Mouse (Mus musculus) mouse trophoblast stem cell (cell line): Measurements from ENCODE around the gene Cfap43.

Experiments
- in situ Hi-C, 2 experiments: fragments of 300-500 bp; cut with MseI, MboI; formaldehyde crosslinking; loops; 2 replicates in 1 of 2; 3 replicates in 1 of 2; pipeline ENCODE4 v1.15.1; 2025

The Cfap43 gene

GRCm38 (mm10) chr19:47917396-47917795, 1.7 kb downstream of the Cfap43 start:
- in situ Hi-C loops: no loop called here

GRCm38 (mm10) chr19:47915251-47915650, 3.8 kb downstream of the Cfap43 start:
- in situ Hi-C loops: no loop called here

GRCm38 (mm10) chr19:47914191-47914590, 4.9 kb downstream of the Cfap43 start:
- in situ Hi-C loops: no loop called here

DNA sequence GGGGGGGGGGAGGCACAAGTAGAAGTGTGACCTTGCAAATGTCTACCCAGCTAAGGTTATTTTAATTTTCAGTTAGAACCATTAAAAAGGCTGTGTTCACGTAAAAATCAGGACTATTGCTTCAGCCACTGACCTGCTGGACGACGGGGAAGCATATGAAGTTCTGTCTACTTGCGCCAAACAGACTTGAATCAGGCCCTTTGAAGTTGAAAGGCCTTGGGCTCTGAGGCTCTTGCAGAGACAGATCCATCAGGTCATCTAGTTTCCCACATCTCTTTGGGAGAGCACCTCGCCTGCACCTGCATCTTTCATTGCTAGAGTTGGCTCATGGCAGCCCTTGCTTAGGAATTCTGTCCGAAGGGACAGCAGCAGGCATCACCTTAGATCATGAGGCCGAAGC, 5.7 kb downstream of the Cfap43 start:
- in situ Hi-C loops: no loop called here

DNA sequence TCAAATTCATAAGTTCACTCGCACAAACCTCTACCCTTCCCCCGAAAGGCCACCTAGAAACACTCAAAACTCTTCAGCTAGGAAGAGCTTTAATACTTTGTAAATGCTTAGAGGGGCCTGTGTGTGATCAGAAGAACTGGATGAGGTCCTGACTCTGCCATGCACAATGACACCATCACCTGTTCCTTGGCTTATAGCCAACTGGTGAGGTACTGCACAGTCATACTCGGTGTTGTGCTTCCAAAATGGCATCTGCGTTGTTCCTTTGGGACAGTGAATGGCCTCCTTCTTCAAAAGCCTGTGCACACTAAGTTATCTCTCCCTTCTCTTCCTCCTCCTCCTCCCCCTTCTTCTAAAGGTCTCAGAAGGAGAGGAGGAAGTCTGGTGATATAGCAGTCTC, 8.3 kb downstream of the Cfap43 start:
- in situ Hi-C loops: no loop called here

GRCm38 (mm10) chr19:47910117-47910618, 8.9 kb downstream of the Cfap43 start:
- in situ Hi-C loops: no loop called here

GRCm38 (mm10) chr19:47909387-47910116, 9.5 kb downstream of the Cfap43 start:
- in situ Hi-C loops: no loop called here

GRCm38 (mm10) chr19:47908961-47909371, 10.1 kb downstream of the Cfap43 start:
- in situ Hi-C loops: no loop called here

DNA sequence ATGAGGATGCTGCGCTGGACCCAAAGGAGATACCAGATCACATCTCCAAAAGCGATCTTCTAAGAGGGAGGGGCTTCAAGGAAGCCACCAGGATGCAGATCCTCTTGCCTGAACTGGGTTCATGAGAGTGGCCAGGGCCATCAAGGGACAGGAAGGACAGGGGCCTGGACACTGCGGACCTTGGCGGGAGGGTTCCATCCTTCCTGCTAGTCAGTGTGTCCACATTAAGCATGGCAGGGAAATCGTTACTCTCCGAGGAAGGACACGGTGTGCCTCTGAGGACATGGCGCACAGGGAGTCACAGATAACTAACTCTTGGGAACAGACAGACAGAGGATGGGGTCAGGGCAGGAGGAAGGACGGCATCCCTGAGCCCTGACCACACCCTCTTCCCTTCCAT, 11.5 kb downstream of the Cfap43 start:
- in situ Hi-C loops: no loop called here

- in situ Hi-C loops: no loop called here
Observed at GRCm38 (mm10) chr19:47905603-47906002, 13.5 kb downstream of the Cfap43 start.

DNA sequence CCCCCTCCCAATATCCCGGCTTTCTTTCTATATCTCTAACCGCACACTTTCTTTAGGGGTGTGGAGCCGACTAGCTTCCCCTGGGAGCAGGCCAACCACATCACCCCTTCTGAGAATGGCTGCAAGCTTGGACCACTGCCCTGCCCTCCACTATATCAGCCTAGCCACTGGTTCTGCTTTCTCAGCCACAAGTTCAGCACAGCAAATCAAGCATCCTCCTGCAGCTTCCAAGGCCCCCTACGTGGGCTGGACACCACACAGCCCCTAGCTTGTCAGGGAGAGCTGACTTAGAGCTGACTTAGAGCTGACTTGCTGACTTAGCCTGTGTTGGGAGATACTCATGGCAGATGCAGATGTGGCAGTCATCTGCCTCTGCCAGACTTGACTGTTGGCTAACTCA, 14.0 kb downstream of the Cfap43 start:
- in situ Hi-C loops: no loop called here

DNA sequence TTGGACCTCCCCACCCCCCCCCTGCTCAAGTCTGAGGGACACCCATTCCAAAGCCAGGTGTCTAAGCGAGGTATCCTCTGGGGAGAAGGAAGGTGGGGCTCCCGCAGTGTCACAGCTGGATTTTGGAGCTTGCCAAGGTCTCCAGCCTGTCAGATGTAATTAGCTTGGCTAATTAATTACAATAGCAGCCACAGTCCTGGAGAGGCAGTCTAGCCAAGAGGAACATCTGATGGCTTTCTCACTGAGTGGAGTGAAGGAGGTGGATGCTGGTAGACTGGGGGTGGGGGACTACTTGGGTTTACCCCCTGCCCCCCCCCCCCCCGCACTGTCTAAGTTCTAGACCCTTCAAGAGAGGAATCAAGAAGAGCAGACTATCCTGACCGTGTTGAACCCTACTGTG, 15.4 kb downstream of the Cfap43 start:
- in situ Hi-C loops: no loop called here

- in situ Hi-C loops: no loop called here
Observed at GRCm38 (mm10) chr19:47902316-47903201, 16.5 kb downstream of the Cfap43 start.

GRCm38 (mm10) chr19:47900558-47900957, 18.5 kb downstream of the Cfap43 start:
- in situ Hi-C loops: no loop called here

DNA sequence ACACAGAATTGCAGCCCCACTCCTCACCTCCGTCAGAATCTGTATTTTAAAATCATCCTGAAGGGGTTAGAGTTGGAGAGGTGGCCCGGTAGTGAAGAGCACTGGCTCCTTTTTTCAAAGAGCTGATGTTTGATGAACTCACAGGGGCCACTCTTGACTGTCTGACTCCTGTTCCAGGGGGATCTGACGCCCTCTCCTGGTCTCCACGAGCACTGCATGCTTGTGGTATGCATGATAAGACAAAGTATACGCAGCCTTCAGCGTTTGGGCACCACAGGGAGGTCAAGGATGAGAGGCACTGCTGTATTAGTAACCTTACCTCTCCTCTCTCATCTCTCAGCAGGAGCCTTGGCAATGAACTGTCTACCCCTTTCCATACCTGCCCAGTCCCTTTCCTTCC, 19.1 kb downstream of the Cfap43 start:
- in situ Hi-C loops: no loop called here

GRCm38 (mm10) chr19:47898472-47899079, 20.5 kb downstream of the Cfap43 start:
- in situ Hi-C loops: no loop called here

DNA sequence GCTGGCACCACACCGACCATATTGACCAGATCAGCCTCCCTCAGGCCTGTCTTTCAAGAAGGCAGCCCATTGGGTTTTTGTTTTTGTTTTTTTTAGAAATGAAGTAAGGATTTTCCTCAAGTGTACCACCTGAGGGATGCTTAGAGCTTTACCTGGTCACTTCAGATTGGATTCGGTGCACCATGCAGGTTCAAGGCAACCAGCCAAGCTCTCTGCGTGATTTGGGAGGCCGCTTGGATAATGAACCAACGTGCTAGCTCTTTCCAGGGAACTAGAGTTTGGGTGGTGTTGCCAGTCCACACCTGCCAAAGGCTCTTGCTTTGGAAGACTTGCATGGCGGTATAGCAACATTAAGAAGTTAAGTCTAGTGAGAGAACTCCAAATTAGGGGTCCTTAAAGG, 26.0 kb downstream of the Cfap43 start:
- in situ Hi-C loops: no loop called here

- in situ Hi-C loops: no loop called here
Observed at GRCm38 (mm10) chr19:47891562-47892312, 27.4 kb downstream of the Cfap43 start.

GRCm38 (mm10) chr19:47890489-47891130, 28.5 kb downstream of the Cfap43 start:
- in situ Hi-C loops: no loop called here

DNA sequence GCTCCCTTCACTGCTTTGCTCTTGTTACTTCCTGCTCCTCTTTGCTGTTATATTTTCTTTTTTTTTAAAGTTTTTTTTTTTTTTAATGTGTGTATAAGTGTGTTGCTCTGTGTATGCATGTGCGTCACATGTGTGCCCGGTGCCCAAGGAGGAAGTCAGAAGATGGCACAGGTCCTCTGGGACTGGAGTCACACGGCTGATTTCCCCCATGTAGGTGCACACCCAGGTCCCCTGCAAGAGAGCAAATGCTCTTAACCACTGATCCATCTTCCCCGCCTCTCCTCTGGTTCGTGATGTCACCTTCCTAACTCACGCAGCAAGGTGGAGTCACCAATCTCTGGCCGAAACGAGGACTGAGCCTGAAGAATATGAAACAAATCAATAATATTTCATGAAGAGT, 31.1 kb downstream of the Cfap43 start:
- in situ Hi-C loops: no loop called here

- in situ Hi-C loops: no loop called here
Observed at GRCm38 (mm10) chr19:47887417-47887816, 31.7 kb downstream of the Cfap43 start.
